Mouse (Mus musculus) ovary, postnatal 36 days (tissue): ENCODE results near the gene Cd46.

Source experiments
- DNase-seq: peaks from one replicate; pipeline ENCODE4 v3.0.0; 2022; ENCODE audit warnings: low spot score, mixed read lengths

Gene Cd46

DNA sequence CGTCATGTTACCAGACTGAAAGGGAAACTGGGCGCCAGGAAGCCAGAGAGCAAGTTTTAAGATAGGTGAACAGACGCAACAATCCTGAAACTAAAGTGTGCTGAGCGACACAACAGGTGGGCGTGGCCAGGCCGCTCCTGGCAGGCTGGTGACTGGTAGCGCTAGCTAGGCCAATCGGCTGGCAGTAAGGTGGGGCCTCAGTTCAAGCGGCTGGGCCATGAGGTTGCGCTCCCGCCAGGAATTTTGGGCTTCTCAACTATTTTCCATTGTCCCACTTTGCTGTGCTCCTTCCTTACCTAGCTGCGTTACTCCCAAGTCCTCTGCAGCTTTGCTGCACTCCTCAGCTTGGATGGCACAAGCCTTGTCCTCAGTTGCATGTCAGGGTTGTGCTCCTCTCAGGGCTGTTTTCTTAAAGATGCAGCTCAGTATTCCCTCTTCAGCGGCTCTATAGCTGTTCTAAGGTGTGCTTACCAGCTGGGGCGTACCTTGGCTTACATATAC lies at the start of gene Cd46:
TSS of gene Cd46 (minus strand) at position 30 of the 501 bp plus-strand sequence.
- peak; percentile 74 for DNase-seq

DNA sequence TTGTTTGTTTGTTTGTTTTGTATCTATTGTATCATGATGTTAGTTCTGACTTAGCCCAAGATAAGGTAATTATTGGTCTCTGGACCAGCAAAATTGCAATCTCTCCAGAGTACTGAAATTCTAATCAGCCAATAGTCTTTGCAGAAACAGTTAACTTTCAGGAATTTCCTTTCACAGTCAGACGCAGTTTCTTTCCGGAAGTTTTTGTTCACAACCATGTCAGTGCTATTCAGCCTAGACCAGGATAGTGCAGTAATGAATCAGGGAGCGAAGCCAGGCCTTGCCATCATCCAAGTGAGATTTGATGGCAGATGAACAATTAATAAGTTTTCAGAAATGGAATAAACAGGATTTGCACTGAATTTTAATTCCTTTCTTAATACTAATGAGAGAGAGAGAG lies 40.0 kb upstream of the Cd46 start:
- DNase-seq, result no peak

DNA sequence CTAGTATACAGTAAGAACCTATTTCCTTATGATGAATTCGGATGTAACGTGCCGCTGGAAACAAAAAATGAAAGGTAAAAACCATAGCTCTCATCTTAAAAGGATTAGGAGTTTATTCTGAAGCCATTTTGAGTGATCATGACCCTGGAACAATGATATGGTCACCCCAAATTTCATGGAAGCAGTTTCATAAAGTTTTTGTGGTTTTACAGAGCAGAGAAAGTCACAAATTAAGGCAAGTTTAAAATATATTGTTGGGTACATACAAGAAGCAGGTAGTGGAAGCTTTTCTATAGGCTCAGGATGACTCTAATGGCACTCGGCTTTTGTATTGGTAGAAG lies 39.6 kb upstream of the Cd46 start:
- no peak for DNase-seq

DNA sequence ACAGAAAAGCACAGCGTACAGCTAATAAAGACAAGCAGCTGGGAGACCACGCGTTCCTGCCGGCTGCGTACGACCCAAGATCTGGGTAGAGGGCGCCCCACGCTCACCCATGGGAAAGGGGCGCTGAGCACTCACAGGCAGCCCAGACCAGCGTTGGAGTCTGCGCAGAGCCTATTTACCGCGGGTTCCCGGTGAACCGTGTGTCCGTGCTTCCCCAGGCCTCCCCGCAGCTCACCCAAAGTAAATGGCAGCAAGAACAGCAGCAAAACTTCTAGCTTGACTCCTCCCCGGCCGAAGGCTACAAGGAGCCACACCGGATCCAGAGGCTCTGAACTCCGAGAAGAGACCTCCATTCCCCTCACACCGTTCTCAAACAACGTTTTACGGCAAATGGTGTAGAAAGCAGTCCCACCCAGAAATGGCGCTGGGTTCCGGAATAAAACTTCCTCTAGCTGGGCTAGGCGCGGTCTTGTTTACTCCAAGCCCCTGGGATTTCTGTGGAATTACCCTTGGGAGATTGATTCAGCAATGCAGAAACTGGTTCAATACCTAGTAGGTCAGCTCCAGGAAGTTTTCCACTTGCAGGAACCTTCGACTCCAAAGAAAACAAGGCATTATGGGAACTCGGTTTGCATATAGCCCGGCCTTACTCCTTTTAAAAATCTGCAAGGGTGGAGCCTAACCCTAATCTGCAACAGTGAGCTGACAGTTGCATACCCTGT lies 39.1 kb upstream of the Cd46 start, which contains the start of gene Cr1l:
TSS of gene Cr1l (minus strand) at position 634 of the 722 bp plus-strand sequence.
- DNase-seq, result peak; percentile 87

DNA sequence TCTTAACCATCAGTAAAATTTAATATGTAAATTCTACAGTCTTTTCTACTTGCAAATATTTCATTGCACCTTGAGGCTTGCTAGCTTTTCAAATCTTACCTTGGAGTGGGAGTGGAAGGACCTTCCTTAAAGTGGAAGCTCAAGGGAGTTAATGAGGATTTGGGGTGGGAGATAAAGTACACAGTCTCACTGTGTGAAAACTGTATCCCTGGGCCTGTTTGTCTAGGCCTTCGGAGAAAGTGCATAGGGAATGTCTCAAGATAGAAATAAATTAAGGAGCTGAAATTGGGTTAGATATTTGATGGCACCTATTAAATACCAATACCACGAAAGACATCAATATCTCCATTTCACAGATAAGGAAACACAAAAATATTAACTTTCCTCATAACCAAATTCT lies 38.4 kb upstream of the Cd46 start:
- no peak for DNase-seq

DNA sequence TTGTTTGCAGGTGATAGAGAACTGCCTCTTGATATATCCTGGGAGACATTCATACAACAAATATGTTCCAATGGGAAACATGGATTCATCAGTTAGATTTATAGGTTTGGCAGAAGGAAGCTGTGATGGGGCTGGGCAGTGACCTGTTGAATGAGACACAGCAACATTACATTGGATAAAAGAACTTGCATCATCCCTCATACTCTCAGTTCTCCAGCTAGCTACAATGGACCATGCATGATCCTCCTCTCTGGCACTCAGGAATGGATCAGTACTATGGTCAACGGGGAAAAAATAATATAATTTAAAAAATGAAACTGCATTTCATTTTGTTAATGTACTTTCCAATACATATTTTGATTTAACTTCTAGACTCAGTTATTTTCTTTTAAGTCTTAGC lies 37.8 kb upstream of the Cd46 start:
- no peak for DNase-seq

DNA sequence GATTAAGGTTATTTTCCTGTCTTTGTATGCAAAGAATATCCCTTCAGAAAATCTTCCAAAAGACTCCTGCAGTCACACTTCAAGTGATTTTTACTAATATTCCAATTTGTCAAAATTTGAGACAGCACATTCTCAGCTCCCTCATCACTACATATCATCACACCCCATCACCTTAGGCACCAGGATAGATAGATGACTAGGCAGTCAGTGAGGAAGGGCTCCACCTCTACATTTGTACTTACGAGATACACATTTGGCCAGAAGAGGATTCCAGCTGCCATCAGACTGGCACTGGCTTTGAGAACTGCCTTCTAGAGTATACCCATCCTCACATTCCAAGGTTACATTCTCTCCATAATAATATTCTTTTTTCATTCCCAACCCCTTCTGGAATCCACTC lies 22.4 kb upstream of the Cd46 start:
- no peak for DNase-seq

DNA sequence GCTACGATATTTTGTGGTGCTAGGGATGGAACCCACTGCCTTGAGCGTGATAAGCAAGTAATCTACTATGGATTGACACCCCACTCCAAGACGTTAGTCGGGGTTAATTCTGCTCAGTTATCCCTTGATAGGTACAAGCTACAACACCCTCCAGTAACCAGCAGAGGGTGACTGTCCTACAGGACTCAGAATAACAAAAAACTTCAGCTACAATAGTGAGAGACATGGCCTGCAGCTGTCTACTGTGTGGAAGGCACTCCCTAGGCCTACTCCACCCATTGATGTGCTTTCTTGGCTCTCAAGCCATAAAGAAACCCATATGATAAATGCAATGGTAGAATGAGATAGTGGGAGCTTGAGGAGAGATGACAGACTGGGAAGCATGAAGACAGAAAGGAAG lies 21.6 kb upstream of the Cd46 start:
- DNase-seq, result no peak

DNA sequence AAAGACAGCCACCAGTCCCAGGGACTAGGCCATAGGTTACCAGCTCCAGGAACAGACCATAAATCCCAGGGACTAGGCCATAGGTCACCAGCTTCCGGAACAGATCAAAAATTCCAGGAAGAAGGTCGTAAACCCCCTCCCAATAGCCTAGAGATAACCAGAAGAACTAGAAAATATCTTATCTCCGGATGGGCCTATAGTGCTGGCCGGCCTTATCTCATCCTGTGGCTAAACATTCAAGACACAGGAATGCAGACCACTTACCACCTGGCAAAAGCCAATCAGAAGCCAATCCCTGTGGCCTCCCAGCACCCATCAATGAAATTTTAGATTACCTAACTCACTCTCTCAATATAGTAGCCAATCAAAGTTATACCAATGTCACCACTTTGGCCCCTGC lies 8.6 kb upstream of the Cd46 start:
- DNase-seq, result no peak

DNA sequence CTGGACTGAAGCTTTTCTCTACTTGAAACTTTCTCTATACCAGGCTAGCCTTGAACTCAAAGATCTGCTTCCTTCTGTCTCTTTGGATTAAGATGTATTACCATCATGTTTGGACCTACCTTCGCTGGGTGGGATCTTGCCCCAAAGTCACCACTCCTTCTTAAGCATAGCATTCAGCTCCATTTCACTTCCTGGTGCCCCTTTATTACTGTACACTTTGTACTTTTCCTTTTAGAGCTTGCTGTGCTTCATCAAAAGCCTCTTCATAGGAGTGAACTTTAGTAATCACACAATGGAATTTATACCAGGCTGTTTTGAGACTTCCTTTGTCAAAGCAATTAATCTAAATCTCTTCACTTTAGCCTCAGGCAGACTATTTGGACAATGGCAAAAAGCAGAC lies 6.0 kb upstream of the Cd46 start:
- DNase-seq, result no peak

DNA sequence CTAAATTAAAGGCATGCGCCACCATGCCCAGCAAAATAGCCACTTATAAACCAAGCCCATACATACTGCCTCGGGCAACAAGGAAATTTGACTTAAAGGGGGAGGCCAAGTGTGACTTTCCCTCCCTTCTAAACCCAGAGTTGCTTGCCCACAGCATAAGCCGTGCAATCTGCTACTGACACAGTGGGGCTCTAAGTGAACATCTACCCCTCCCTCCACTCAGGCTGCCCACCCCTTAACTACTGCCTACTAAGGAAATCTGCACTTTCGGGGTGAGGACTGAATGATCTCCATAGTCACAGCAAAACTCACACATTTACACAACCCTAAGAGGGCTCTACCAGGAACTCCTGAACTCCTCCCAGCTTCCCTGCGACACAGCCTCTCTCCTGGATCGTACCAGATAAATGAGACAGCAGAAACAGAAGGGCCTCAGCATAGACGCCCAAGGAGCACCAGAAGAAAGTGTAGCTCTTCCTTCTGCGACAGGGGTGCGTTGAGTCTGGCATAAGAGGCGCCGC lies 290 bp downstream of the Cd46 start:
- DNase-seq, result no peak

DNA sequence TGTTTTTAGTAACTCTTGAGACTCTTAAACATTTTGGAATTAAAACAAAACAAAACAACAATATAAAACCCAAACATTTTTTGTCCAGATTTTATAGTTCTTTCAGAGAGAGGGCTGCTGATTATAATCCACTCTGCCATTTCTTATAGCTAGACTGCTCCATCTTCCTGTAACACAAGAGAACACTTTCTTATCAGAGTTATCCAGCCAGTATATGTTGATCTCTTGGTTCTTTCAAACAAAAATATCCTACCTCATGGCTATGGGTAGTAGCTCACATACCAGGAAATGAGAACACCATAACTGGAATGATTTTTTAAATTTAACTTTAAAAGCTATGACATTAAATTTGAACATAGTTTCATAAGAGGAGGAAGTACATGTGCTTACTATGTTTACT lies 9.9 kb downstream of the Cd46 start:
- no peak for DNase-seq

DNA sequence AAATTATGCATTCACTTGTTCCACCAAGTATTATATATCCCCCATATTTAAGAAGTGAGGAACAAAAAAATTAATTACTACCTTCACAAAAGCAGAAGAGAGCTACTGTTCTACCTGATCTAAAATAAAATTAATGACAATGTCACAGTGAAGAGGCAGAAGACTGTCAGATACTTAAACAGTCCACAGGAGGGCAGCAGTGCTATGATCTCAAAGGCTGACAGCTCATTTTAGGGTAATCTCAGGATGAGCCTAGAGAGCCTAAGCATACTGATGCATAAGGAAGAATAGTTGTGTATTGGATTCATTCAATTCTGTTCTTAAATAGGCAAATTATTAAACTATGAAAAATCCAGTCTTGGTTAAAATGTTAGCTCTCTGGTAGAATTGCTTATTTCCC lies 51.6 kb downstream of the Cd46 start:
- no peak for DNase-seq

DNA sequence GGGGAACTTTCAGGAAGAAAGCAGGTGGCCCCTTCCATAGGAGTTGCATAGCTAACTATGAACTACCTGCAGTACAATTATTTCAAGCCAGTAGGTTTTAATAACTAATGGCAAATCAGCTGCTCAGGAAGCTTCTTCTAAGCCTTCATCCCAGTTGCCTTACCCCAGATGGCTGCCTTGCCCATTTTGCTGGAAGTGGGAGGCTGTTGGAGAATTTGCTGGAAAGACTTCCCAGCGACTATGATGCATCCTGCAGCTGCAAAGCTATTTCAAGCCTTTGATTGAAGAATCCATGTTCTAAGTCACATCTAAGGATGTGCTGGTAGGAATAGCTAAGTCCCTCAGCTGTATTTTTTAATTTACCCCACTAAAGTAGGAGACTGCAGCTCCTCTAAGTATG lies 53.7 kb downstream of the Cd46 start:
- no peak for DNase-seq

DNA sequence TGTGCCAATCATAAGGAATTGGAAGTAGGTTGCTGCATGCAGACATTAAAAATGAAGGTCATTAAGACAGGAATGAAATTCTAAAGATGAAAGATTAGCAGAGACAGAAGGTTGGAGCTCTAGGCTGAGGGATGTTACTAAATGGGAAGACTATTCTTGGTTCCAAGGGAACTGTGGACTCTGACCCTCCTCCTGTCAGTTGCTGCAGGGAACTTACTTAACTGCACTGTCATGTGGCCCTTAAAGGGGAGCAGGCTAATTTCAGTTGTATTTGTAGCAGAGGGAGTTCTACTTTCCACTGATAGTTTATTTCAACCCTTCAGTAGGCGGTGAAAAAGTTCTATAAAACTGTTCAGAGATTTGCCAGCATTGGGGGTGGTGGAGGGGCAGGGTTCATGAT lies 54.1 kb downstream of the Cd46 start:
- no peak for DNase-seq

DNA sequence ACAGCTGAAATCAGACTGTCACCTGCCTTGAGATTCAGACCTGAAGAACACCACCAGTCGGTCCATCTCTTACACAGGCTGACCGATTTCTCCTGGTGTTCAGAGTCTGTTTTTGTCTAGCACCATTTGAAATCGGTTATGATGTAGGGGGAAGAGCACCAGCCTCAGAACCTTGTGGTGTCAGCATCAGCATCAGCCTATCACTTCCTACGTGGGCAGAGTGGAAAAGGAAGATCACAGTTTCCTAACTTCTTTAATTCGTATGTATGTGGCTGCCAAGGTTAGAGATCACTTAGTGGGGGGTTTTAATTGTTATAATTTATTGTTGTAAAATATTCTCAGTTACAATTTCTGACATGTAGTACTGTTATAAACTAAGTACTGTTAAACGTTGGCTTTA lies 54.6 kb downstream of the Cd46 start:
- no peak for DNase-seq

DNA sequence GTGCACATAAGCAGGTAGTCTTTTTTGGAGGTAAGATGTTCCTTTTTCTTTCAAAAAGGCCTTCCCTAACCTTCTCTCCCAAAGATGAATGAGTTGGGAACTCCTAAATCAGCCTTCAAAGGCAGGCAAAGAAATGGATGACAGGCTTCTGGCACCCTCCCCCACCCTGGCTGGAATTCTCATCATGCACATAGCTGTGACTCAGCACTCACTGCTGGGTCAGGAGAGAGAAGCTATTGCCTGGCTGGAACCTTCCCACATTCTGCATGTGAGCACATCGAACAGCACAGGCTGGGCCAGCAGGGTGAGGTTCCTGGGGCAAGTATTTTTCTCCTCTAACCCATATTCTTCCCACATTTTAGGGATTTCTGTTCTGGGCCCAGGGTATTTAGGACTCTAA lies 58.1 kb downstream of the Cd46 start:
- DNase-seq, result peak; percentile 13

DNA sequence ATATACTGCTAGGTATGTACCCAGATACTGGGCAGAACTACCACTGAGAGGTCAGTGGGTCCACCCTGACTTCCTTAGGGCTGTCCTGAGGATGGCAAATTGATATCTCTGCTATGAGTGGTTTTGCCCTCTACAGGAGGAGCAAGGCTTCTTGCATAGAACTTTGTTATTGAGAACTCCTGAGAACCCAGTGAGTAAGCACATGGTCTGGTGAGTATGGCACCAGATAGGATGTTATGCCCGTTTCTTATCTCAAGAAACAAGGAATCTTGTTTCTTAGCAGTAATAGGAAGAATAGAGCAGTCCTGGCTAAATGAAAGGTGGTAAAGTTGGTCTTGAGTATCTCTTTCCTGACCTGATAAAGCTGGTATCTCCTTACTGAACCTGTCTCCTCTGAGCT lies 59.3 kb downstream of the Cd46 start:
- no peak for DNase-seq

DNA sequence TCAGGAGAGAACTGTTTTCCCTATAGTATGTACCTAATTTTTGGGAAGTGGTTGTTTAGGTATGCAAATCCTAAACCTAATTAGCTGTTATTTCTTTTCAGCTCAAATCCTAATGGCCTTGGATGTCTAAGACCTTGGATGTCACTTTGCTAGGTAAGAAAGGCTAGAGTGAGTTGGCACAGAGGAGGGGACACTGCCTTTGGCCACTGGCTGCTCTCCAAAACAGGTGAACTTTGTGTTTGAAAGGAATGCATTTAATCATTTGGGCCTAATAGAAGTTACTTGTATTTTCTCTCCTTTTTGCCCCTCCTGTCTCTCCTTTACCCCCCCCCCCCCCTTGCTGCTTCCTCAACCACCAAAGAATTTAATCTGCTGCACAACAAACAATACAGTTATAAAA lies 60.3 kb downstream of the Cd46 start:
- no peak for DNase-seq

DNA sequence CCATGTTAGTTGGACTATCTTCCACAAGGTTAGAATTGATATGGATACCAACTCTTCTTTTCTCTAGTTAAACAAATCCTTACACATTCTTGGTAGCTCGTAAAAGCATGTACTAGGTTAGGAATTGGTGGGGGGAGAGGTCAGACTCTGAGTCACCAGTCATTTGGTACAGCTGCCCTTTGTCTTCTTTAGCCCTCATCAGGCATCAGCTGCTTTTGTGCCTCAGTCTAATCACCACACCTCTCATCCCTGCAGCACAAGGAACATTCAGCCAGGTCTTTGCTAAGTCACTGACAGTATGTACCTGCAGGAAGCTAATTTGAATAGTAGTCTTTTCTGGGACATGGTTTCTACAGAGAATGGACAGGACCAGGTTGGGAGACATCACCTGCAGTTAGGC lies 64.5 kb downstream of the Cd46 start:
- DNase-seq, result no peak

DNA sequence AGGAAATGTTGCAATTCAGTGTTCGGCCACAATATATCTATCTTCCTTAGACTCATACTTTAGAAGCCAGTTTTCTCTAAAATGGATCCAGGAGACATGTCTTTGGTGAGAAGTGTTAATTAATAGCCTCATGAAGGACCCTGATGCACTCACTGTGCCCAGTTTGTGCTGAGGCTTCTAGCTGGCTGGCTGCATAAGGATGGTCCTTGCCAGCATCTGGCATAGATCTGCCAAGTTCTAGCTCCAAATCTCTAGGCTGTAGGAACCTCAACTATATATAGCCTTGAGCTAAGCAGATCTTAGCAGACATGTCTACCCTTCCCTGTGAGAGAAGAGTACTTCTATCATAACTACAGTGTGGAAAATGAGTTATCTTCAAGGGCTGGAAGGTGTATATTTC lies 68.2 kb downstream of the Cd46 start:
- DNase-seq, result no peak

DNA sequence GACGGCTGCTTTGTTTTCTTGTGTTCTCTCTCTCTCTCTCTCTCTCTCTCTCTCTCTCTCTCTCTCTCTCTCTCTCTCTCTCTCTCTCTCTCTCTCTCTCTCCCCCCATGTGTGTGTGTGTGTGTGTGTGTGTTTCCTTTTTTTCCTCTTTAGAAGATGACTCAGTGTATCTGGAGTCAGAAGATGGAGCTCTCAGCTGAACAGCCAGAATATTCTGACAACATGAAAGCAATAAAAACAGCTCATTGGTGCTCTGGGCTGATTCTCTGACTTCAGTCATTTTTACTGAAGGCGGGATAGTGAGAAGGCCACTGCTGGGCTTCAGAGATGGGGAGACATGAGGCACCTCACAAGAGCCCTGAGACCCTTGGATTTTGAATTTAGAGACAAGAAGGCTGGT lies 70.2 kb downstream of the Cd46 start:
- DNase-seq, result no peak

DNA sequence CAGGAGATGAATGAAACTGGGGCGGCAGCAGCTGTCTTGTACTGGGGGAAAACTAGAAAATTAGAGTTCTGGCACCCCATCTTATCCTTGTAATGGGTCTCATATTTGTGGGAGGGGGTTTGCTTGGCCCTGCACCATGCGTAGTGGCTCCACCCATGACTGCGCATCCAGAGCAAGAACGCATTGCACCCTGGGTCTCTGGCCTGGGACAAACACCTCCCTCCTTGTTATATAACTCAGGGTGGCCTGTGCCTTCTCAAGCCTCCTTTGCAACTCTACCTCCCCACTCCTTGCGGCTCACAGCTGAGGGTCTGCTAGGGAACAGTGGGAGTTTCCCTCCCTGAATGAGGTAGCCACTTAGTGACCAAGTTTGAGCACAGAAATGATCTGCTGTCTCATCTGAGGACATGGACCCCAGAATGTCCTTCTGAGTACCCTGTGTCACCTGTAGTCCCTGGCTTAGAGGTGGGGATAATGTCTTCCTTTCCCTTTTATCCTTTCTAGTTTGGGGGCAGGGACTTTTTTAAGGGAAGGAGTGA lies 72.9 kb downstream of the Cd46 start:
- no peak for DNase-seq
